Mouse (Mus musculus) retina, postnatal 7 days (tissue): Measurements from ENCODE around the gene Nceh1.

Source experiments
- DNase-seq: peaks from one replicate; pipeline ENCODE4 v3.0.0-alpha.2; 2012; ENCODE audit warnings: low read depth, low spot score

The Nceh1 gene

GRCm38 (mm10) chr3:27190865-27191264 lies 8.1 kb downstream of the Nceh1 start:
- DNase-seq: no peak

- DNase-seq: no peak
Observed at GRCm38 (mm10) chr3:27191856-27192255, 9.1 kb downstream of the Nceh1 start.

- no peak for DNase-seq
Observed at GRCm38 (mm10) chr3:27193844-27194317, 11.1 kb downstream of the Nceh1 start.

GRCm38 (mm10) chr3:27195153-27195552 lies 12.4 kb downstream of the Nceh1 start:
- no peak for DNase-seq

- no peak for DNase-seq
Observed at GRCm38 (mm10) chr3:27195573-27196227, 12.9 kb downstream of the Nceh1 start.

- no peak for DNase-seq
Observed at GRCm38 (mm10) chr3:27196529-27196928, 13.8 kb downstream of the Nceh1 start.

- no peak for DNase-seq
Observed at GRCm38 (mm10) chr3:27197816-27198215, 15.1 kb downstream of the Nceh1 start.

GRCm38 (mm10) chr3:27199120-27199519 lies 16.4 kb downstream of the Nceh1 start:
- DNase-seq: no peak

GRCm38 (mm10) chr3:27201728-27202411 lies 19.1 kb downstream of the Nceh1 start:
- DNase-seq: no peak

- no peak for DNase-seq
Observed at GRCm38 (mm10) chr3:27205068-27205467, 22.3 kb downstream of the Nceh1 start.

GRCm38 (mm10) chr3:27205514-27206220 lies 22.9 kb downstream of the Nceh1 start:
- DNase-seq: no peak

- DNase-seq: no peak
Observed at GRCm38 (mm10) chr3:27206221-27206560, 23.4 kb downstream of the Nceh1 start.

GRCm38 (mm10) chr3:27206577-27206976 lies 23.8 kb downstream of the Nceh1 start:
- DNase-seq: no peak

- no peak for DNase-seq
Observed at GRCm38 (mm10) chr3:27209707-27210106, 26.9 kb downstream of the Nceh1 start.

GRCm38 (mm10) chr3:27210271-27210670 lies 27.5 kb downstream of the Nceh1 start:
- DNase-seq: no peak

- no peak for DNase-seq
Observed at GRCm38 (mm10) chr3:27214016-27214816, 31.5 kb downstream of the Nceh1 start.

- no peak for DNase-seq
Observed at GRCm38 (mm10) chr3:27217331-27217730, 34.6 kb downstream of the Nceh1 start.

- DNase-seq: no peak
Observed at GRCm38 (mm10) chr3:27218604-27219003, 35.8 kb downstream of the Nceh1 start.

- DNase-seq: no peak
Observed at GRCm38 (mm10) chr3:27222052-27222451, 39.3 kb downstream of the Nceh1 start.

GRCm38 (mm10) chr3:27222488-27222887 lies 39.7 kb downstream of the Nceh1 start:
- no peak for DNase-seq

GRCm38 (mm10) chr3:27227629-27228453 lies 45.1 kb downstream of the Nceh1 start:
- no peak for DNase-seq
